Mouse (Mus musculus) C3H10T1/2 (cell line): ENCODE measurements around the gene Trub2. TPM values are rescaled to one million over a fixed set of nuclear protein-coding genes. Genes with fewer than 3 reads are reported as not detected.

Source experiments
- polyA plus RNA-seq, 2 experiments: library from polyadenylated mRNA; unstranded; fragments of >200 nt; fragmentation: generic; extraction: Trizol; gene quantifications; one replicate each; pipeline ENCODE4 v1.2.1; 2012; ENCODE audit warnings: missing spikeins in 2 of 2

The Trub2 gene
- polyA plus RNA-seq = 10 to 100 TPM; 11.3 to 17.7 TPM

DNA sequence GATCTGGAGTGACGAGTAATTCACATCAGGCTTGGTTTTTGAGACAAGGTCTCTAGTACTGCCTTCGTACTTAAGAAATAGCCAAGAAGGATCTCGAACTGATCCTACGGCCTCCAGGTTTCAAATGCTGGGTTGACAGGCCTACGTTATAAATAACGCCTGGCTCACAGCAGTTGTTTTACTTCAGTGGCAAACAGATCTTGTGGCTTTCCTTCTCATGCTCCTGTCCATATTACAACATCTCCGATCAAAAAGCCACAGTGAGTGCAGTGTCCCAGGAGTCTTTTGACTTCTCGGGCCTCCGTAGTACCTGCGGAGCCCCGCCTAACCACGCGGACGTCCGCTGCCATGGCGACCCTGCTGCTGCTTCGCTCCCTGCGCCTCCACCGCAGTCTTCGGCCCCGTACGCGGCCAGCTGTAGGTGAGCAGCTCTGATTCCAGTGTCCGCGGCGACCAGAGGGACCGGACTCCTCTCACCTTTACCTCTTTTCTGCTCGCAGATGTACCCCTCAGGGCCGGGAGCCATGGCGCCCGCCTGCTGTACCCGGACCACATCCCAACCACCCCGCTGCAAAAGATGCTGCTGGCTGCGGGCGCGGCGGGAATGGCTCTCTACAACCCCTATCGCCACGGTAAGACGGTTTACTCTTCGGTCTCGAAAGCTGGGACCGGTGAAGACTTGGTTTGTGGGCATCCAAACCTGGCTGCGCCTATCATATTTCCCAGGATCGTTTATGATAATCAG, at the start of gene Trub2:
Gene Trub2, minus strand, starts transcription at position 566 of the 745 bp plus-strand sequence.

DNA sequence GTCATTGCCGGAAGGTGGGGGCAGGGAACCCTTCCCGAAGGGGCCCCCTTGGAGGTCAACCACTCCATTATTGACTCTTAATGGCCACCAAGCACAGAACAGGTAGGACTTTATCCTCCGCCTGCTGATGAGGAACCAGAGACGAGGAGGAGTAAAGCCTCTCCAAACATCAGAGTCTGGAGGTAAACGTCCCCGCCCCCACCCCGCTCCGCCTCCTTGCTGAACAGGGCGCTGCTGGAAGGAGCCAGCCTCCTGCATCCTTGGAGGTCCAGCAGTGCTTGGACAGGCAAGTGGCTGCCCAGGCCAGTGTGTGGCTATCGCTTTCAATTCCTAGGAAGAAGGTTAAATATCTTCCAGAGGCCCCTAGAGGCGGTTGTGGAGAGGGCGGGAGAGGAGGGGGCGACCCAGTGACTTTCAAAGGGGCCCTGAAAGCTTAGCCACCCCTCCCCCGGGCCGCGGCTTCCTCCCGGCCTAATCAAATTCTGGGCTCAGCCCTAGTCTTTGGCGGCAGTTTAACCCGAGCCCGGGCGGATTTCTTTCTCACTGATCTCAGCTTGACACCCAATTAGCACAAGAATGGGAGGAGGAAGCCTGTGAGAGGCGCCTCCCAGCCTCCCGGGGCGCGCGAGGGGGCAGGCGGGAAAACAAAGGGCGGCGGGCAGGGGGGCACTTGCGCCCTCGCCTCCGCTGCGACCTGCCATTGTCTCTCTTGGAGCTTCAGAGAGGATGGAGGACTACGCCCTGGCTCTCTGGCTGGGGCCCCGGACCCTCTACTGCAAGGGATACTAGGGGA, 31.9 kb upstream of the Trub2 start, which contains the start of gene Urm1:
Gene Urm1, plus strand, starts transcription at position 51 of the 793 bp plus-strand sequence.

DNA sequence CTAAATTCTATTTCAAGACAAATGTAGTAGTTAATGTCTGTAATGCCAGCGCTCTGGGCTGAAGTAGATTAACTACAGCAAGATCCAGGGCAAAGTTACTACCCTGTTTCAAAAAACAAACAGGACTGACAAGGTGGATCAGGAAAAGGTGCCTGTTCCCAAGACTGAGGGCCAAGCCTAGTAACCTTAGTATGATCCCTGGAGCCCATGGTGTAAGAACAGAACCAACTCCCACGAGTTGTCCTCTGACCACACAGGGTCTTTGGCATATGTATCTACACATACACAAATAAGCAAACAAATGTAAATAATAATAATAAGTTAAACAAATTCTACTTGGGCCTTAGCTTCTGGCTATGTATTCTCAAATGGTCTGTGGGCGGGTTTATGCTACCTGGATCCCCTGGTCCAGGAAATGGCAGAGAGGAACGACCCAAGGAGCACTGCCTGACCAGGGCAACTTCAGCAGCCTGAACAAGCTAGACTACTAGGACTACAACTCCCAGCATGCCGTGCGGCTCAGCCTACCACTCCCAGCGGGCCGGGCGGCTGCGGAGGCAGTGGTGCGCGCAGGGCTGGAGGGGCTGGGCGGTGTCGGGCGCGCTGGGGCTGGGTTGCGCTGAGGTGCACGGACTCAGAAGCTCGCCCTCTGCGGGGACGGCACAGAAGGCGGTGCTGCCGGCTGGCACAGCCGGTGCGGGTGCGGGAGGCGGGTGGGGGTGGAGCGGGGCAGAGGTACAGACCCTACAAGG, 13.9 kb upstream of the Trub2 start, which contains the start of gene Slc27a4:
Gene Slc27a4, plus strand, starts transcription at position 560 of the 752 bp plus-strand sequence.

DNA sequence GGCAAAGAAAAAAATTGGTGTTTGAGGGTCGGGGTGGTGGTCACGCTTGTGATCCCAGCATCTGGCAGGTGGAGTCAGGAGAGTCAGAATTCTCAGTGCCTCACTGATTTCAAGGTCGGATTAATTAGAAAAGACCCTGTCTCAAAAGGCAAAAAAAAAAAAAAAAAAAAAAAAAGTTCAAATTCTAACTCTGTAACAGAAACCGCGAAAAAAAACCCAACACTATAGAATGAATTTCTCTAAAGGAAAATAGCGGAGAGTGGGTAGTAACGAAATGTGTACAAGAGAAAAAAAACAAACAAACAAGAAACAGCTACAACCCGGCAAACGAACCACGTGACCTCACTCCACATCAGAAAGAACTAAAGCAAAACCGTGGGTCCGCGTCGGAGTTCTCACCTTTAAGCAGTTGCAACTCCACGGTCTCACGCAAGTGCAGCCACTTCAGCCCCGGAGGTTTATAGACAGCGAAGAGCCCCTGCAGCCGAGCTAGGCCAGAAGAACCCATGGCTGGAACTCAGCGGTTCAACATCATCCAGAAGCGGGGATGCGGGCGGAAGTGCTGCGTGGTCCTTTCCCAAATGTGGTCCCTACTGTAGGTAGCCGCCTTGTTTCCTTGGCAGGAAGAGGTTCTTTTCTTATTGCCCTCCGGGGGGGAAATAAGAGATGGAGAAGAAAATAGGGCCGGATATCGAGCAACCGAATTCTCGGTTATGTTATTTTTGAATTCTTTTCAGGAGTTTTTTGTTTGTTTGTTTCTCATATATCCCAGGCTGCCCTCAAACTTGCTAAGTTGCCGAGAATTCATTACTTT, 991 bp downstream of the Trub2 start, which contains the start of gene Coq4:
Gene Coq4, plus strand, starts transcription at position 390 of the 814 bp plus-strand sequence.

DNA sequence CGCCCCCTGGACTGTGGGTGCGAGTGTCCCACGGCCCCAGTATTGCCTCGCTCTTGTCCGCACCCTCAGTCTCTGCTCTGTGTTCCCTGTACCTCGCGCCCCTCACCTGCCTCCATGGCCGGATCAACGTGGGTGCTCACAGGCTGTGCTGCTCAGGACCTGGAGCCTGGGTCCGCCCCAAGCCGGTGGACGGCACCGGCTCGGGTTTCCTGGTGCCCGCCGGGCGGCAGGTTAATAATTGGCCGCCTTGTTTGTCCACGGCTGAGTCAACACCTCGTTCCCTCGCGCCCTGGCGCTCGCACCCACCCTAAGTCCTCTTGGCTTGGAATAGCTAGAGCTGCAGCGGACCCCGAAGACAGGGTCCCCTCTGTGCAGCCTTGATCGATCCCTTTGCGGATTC, 36.8 kb downstream of the Trub2 start, which contains the start of gene Gm13420:
Gene Gm13420, minus strand, starts transcription at position 189 of the 400 bp plus-strand sequence.

Other genes starting within 250 kb of the Trub2 start
- gene Rapgef1, start 168.8 kb downstream of the Trub2 start, polyA plus RNA-seq = 10 to 100 TPM; 24.4 to 43.6 TPM
- gene Gm13420, start 36.8 kb downstream of the Trub2 start, polyA plus RNA-seq = not detected
- gene Gm13547, start 29.2 kb downstream of the Trub2 start, polyA plus RNA-seq = not detected
- gene Coq4, start 1.0 kb downstream of the Trub2 start, polyA plus RNA-seq = 10 to 100 TPM; 17.0 to 54.9 TPM
- 10 to 100 TPM; 18.4 to 24.1 TPM for gene Slc27a4, start 14.1 kb upstream of the Trub2 start, polyA plus RNA-seq
- 10 to 100 TPM; 48.4 to 54.2 TPM for gene Urm1, start 31.6 kb upstream of the Trub2 start, polyA plus RNA-seq
- 1 to 10 TPM in 1 of 2 experiments, under 1 TPM in 1; 0.12 to 2.1 TPM for gene Cercam, start 80.7 kb upstream of the Trub2 start, polyA plus RNA-seq
- gene Odf2, start 100.7 kb upstream of the Trub2 start, polyA plus RNA-seq = 10 to 100 TPM in 1 of 2 experiments, 1 to 10 TPM in 1; 8.9 to 31.3 TPM
- 10 to 100 TPM; 14.2 to 23.3 TPM for gene Gle1, start 146.9 kb upstream of the Trub2 start, polyA plus RNA-seq
- gene Sptan1, start 177.1 kb upstream of the Trub2 start, polyA plus RNA-seq = 100 to 1,000 TPM in 1 of 2 experiments, 10 to 100 TPM in 1; 22.2 to 162 TPM